Mouse (Mus musculus) regulatory T cell (primary cell): ENCODE measurements around the gene Olfr1378.

ENCODE experiments used
- in situ Hi-C: fragments of 300-600 bp; cut with MboI, MseI; formaldehyde crosslinking; loops from one replicate; pipeline ENCODE4 v1.15.1; 2025; ENCODE audit warnings: high pct_unique_total_duplicates

The Olfr1378 gene

GRCm38 (mm10) chr11:50966230-50966629, at the start of gene Olfr1378:
Gene Olfr1378 (plus strand): TSS chr11:50966530.
- in situ Hi-C loops = no loop called here

GRCm38 (mm10) chr11:50930469-50931014, 35.8 kb upstream of the Olfr1378 start:
- in situ Hi-C loops = no loop called here

DNA sequence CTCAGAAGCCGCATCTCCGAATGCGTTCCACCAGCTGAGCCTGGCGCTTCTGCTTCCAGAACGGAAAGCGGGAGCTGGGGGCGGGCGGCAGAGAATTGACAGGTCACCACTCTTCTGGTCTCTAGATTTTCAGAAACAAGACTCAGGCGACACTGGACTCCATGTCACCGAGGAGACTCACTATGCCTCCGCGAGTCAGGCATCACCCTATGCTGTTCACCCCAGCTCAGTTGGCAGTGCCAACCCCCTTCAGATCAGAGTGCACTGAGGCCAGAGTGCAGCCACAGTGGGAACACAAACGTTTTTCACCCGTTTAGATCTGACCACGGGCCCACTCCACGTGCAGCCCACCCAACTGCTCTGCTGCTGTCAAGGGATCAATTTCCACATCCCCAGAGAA, 35.3 kb upstream of the Olfr1378 start:
- in situ Hi-C loops = no loop called here

DNA sequence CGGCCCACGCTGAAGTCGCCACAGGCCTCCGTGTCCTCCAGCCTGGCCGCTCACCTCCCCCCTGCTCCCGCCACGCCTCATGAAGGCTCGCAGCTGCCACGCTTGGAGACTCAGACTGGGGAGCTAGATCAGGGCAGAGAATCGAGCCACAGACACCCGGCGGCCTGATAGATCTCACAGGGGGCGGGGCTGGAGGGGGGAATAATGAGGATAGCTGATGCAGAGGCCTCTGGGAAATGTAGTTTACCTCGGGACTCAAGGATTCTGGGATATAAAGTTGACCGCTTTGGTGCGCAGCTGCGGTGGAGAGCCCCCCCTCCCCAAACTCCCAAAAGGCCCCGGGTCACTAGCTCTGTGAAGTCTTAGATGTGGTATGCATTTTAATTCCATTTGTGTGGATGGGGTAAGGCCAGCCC, 34.9 kb upstream of the Olfr1378 start, which contains the start of gene Zfp354b:
TSS of gene Zfp354b (minus strand) at position 183 of the 416 bp plus-strand sequence.
- in situ Hi-C loops = no loop called here

DNA sequence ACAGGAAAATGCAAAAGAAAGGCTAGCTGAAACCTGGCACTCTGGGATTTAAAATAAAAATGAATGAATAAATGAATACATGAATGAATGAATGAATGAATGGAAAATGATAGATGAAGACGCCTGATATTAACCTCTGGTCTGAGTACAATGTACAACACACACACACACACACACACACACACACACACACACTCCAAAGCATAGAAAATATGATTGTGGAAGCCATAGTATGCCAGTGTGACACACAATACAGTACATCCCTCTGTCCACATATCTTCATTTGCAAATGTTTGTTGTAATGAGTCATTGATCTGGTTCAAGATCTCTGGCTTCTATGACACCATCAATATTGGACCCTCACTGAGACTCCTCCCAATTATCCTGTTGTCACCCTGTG, 34.3 kb upstream of the Olfr1378 start:
- in situ Hi-C loops = no loop called here

DNA sequence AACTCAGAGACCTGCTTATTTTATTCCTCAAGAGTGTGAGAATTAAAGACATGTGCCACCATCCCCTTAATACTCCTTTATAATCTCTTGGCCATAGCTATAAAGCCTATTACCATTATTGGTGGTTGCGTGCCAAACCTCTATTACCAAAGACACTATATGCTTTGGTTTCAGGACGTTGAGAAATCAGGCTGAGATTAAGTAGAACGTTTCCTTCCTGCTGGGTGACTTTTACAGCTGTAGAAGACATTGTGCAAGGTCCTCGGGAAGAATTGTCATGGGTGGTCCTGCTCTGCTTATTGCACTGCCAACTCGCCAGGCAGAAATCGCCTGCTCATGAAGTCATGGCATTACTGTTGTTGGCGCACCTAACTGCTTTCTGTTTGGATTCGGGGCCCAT, 27.9 kb upstream of the Olfr1378 start:
- in situ Hi-C loops = no loop called here

GRCm38 (mm10) chr11:50939621-50940366, 26.5 kb upstream of the Olfr1378 start:
- in situ Hi-C loops = loop anchor here (5.0 kb wide), 1 partner anchor 93 kb away; no protein-coding TSS in a partner anchor

DNA sequence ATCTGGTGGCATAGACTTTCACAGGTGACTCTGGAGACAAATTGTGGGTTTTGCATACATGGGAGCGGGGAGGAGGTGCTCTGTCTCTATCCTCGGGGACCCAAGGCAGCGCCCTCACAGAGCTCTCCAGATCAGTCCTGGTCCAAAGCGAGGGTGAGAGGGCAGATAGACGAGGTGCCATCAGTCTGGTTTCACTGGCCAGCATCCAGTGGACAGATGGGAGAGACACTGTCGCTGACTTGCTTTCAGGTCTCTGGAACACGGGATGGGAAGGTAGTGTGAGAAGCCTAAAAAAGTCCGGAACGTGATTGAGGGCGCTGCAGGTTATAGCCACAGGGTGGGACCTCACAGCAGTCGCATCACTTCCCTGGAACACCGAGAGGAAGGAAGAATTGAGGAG, 23.9 kb upstream of the Olfr1378 start:
- in situ Hi-C loops = loop anchor here (5.0 kb wide), 1 partner anchor 90 kb away; no protein-coding TSS in a partner anchor

- in situ Hi-C loops = loop anchor here (5.0 kb wide), 1 partner anchor 89 kb away; no protein-coding TSS in a partner anchor
These were observed 22.8 kb upstream of the Olfr1378 start, which contains the start of gene 4933414I15Rik for GRCm38 (mm10) chr11:50943506-50943905. Gene 4933414I15Rik (minus strand): TSS chr11:50943765.

DNA sequence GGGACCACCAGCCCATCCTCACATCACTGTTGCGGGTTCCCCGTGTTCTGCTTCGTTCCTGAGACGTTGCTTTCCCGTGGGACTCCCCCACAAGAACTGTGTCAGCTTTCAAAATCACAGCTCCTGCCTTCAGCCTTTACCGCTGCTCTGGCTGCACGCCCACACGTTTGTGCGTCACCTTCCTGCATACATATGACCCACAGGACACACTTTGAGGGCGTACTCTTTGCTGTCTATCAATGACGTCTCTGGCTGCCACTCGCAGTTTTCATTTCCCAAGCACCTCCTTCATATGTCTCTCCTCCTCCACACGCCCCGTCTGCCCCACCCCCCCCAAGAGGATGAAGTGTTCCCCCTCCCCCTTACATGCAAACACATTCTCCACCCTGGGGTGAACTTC, 14.0 kb upstream of the Olfr1378 start:
- in situ Hi-C loops = no loop called here

GRCm38 (mm10) chr11:50953665-50954064, 12.7 kb upstream of the Olfr1378 start, which contains the start of gene Prop1:
Gene Prop1 (minus strand): TSS chr11:50953765.
- in situ Hi-C loops = no loop called here

GRCm38 (mm10) chr11:50964886-50965285, 1.4 kb upstream of the Olfr1378 start:
- in situ Hi-C loops = no loop called here

- in situ Hi-C loops = no loop called here
These were observed 10.9 kb downstream of the Olfr1378 start for GRCm38 (mm10) chr11:50977216-50977615.

GRCm38 (mm10) chr11:50981667-50982066, 15.3 kb downstream of the Olfr1378 start, which contains the start of gene Olfr1377:
Gene Olfr1377 (plus strand): TSS chr11:50981967.
- in situ Hi-C loops = no loop called here

- in situ Hi-C loops = no loop called here
These were observed 37.0 kb downstream of the Olfr1378 start, which contains the start of gene Olfr51 for GRCm38 (mm10) chr11:51003296-51003695. Gene Olfr51 (plus strand): TSS chr11:51003596.

DNA sequence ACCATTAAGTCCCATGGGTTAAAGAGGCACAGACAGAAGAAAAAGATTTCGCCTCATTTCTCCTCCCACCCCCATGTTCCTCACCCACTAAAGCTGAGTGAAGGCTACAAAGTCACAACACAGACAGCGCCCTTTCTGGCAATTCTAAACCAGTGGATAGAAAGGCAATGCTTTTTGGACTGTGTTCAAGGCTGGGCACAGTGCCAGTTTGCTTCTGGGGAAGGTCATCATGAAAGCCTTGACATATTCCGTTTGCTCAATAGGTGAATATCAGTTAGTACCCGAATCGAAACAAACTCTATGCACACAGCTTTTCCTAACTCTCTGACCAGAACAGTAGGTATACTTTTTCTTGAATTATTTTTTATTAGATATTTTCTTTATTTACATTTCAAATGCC, 45.5 kb downstream of the Olfr1378 start:
- in situ Hi-C loops = no loop called here

GRCm38 (mm10) chr11:51013936-51014335, 47.6 kb downstream of the Olfr1378 start, which contains the start of gene Olfr54:
Gene Olfr54 (plus strand): TSS chr11:51014236.
- in situ Hi-C loops = no loop called here

DNA sequence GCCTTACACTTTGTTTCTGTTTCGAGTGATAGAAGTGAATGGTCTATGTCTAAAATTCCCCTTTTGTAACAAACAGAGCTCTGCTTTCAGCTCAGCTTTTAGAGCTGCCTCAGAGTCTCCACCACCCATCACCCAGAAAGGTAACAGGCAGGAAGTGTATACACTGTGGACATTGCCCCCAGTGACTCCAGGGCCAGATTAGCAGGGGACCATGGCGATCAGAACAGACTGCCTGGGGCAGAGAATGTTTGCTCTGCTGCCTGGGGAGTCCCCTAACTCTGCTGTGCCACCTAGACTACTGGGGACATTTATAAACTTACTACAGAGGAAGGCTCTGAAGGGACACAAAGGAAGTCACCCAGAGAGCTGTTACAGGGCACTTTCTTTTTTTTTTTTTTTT, 50.0 kb downstream of the Olfr1378 start:
- in situ Hi-C loops = no loop called here
